Mouse (Mus musculus): Measurements from ENCODE around the gene Gm14214. TPM values are rescaled to one million over a fixed set of nuclear protein-coding genes. Genes with fewer than 3 reads are reported as not detected.

Gm14214 gene
- polyA plus RNA-seq, 1 experiment from 2014 or later: not detected

- no peak overlapping the region for H3K9ac ChIP-seq (ENCODE audit: low read length)
These were observed 39.4 kb upstream of the Gm14214 start for GRCm38 (mm10) chr2:154809107-154809762.

GRCm38 (mm10) chr2:154807689-154808088 lies 37.9 kb upstream of the Gm14214 start:
- no peak overlapping the region for H3K4me3 ChIP-seq (ENCODE audit: low read depth, low read length)
- no peaks in the 10 kb centered on the region for H3K9me3 ChIP-seq (ENCODE audit: control insufficient read depth, low read length)
- no peaks in the 10 kb centered on the region for H3K27me3 ChIP-seq (ENCODE audit: control insufficient read depth, insufficient read depth, low read length)
- no peaks in the 10 kb centered on the region for H3K36me3 ChIP-seq (ENCODE audit: control insufficient read depth, insufficient read depth, low read length)
- no peak overlapping the region for H3K9ac ChIP-seq (ENCODE audit: low read length)
- no peak overlapping the region for H3K4me2 ChIP-seq (replicated peaks; ENCODE audit: low read depth)
- no peak overlapping the region for H3K27ac ChIP-seq (replicated peaks)
- 47% methylated on average over 1 of the region's 1 CpGs for WGBS
- ATAC-seq (ENCODE audit: low FRiP score, low TSS enrichment): no peak
- no peak for TF ChIP-seq CTCF (IDR thresholded peaks at IDR 0.05; ENCODE audit: low read depth)
- no peak for TF ChIP-seq EP300 (optimal IDR thresholded peaks at IDR 0.05)
- peaks cover 2% of the 10 kb centered on the region; the same call in 1 of the 2 replicates for H3K4me1 ChIP-seq (replicated peaks; ENCODE audit: control insufficient read depth, insufficient read depth)
- no peak for DNase-seq (ENCODE audit: low spot score)

More at GRCm38 (mm10) chr2:154809107-154809762, 39.4 kb upstream of the Gm14214 start:
- WGBS: 54% methylated on average over 1 of the region's 1 CpGs
- Histone ChIP-seq H3K27ac (replicated peaks) (no peak overlapping the region), H3K4me3 (ENCODE audit: low read depth, low read length) (no peak overlapping the region), H3K4me1 (replicated peaks; ENCODE audit: control insufficient read depth, insufficient read depth) (0 out of 2 replicates have a peak, but pooled peaks cover 2% of the 10 kb centered on the region), H3K9me3 (ENCODE audit: control insufficient read depth, low read length) (no peaks in the 10 kb centered on the region), H3K27me3 (ENCODE audit: control insufficient read depth, insufficient read depth, low read length) (no peaks in the 10 kb centered on the region), H3K4me2 (replicated peaks; ENCODE audit: low read depth) (no peak overlapping the region), H3K36me3 (ENCODE audit: control insufficient read depth, insufficient read depth, low read length) (no peaks in the 10 kb centered on the region)
- peak; percentile 20 for DNase-seq (ENCODE audit: low spot score)
- peak; percentile 59; the same call in 1 of the 2 replicates for ATAC-seq (ENCODE audit: low FRiP score, low TSS enrichment)
- peak; percentile 57 for TF ChIP-seq CTCF (IDR thresholded peaks at IDR 0.05; ENCODE audit: low read depth)
- TF ChIP-seq EP300 (optimal IDR thresholded peaks at IDR 0.05): no peak

GRCm38 (mm10) chr2:154803845-154804244 lies 34.0 kb upstream of the Gm14214 start:
- H3K4me1 ChIP-seq (replicated peaks; ENCODE audit: control insufficient read depth, insufficient read depth): peaks cover 2% of the 10 kb centered on the region; the same call in 1 of the 2 replicates
- H3K27ac ChIP-seq (replicated peaks): no peak overlapping the region
- WGBS: 58% methylated on average over 4 of the region's 4 CpGs
- no peaks in the 10 kb centered on the region for H3K27me3 ChIP-seq (ENCODE audit: control insufficient read depth, insufficient read depth, low read length)
- no peaks in the 10 kb centered on the region for H3K9me3 ChIP-seq (ENCODE audit: control insufficient read depth, low read length)
- no peak overlapping the region for H3K4me3 ChIP-seq (ENCODE audit: low read depth, low read length)
- no peak for ATAC-seq (ENCODE audit: low FRiP score, low TSS enrichment)
- H3K36me3 ChIP-seq (ENCODE audit: control insufficient read depth, insufficient read depth, low read length): no peaks in the 10 kb centered on the region
- TF ChIP-seq CTCF (IDR thresholded peaks at IDR 0.05; ENCODE audit: low read depth) (no peak), EP300 (optimal IDR thresholded peaks at IDR 0.05) (no peak)
- H3K4me2 ChIP-seq (replicated peaks; ENCODE audit: low read depth): no peak overlapping the region
- DNase-seq (ENCODE audit: low spot score): no peak
- H3K9ac ChIP-seq (ENCODE audit: low read length): no peak overlapping the region

- H3K36me3 ChIP-seq (ENCODE audit: control insufficient read depth, insufficient read depth, low read length): no peaks in the 10 kb centered on the region
- no peak overlapping the region for H3K4me2 ChIP-seq (replicated peaks; ENCODE audit: low read depth)
- DNase-seq (ENCODE audit: low spot score) (no peak), ATAC-seq (ENCODE audit: low FRiP score, low TSS enrichment) (no peak)
- TF ChIP-seq CTCF (IDR thresholded peaks at IDR 0.05; ENCODE audit: low read depth): no peak
- no peak for TF ChIP-seq EP300 (optimal IDR thresholded peaks at IDR 0.05)
- H3K9ac ChIP-seq (ENCODE audit: low read length): no peak overlapping the region
- no peak overlapping the region for H3K27ac ChIP-seq (replicated peaks)
- H3K4me1 ChIP-seq (replicated peaks; ENCODE audit: control insufficient read depth, insufficient read depth): peaks cover 2% of the 10 kb centered on the region; the same call in 1 of the 2 replicates
- no peaks in the 10 kb centered on the region for H3K9me3 ChIP-seq (ENCODE audit: control insufficient read depth, low read length)
- H3K27me3 ChIP-seq (ENCODE audit: control insufficient read depth, insufficient read depth, low read length): no peaks in the 10 kb centered on the region
- H3K4me3 ChIP-seq (ENCODE audit: low read depth, low read length): no peak overlapping the region
- 81% methylated on average over 1 of the region's 1 CpGs for WGBS
These were observed 33.5 kb upstream of the Gm14214 start for GRCm38 (mm10) chr2:154803372-154803771.

- Histone ChIP-seq H3K27me3 (ENCODE audit: control insufficient read depth, insufficient read depth, low read length) (no peaks in the 10 kb centered on the region), H3K4me3 (ENCODE audit: low read depth, low read length) (peak overlapping the region; percentile 91), H3K27ac (replicated peaks) (peak overlapping the region; percentile 98), H3K4me2 (replicated peaks; ENCODE audit: low read depth) (peak overlapping the region; percentile 82), H3K9ac (ENCODE audit: low read length) (peak overlapping the region; percentile 96), H3K9me3 (ENCODE audit: control insufficient read depth, low read length) (no peaks in the 10 kb centered on the region), H3K4me1 (replicated peaks; ENCODE audit: control insufficient read depth, insufficient read depth) (0 out of 2 replicates have a peak, but pooled peaks cover 11% of the 10 kb centered on the region), H3K36me3 (ENCODE audit: control insufficient read depth, insufficient read depth, low read length) (no peaks in the 10 kb centered on the region)
- DNase-seq (ENCODE audit: low spot score) (peak; percentile 90), ATAC-seq (ENCODE audit: low FRiP score, low TSS enrichment) (peak; percentile 60)
- no peak for TF ChIP-seq EP300 (optimal IDR thresholded peaks at IDR 0.05)
- TF ChIP-seq CTCF (IDR thresholded peaks at IDR 0.05; ENCODE audit: low read depth): peak; percentile 6; the same call in 1 of the 2 replicates
- WGBS: under 1% methylated on average over 67 of the region's 67 CpGs
These were observed 22.1 kb upstream of the Gm14214 start for GRCm38 (mm10) chr2:154791661-154792642.

Measured in stomach, postnatal 0 days (tissue).